Mouse (Mus musculus): ENCODE data around the gene Cp.

- no peak for TF ChIP-seq CTCF (IDR thresholded peaks at IDR 0.05; ENCODE audit: borderline replicate concordance, extremely low read depth, insufficient read depth, insufficient read length)
- no peak for TF ChIP-seq POLR2A (IDR thresholded peaks at IDR 0.05; ENCODE audit: borderline replicate concordance, extremely low read depth, insufficient read depth, insufficient read length, poor library complexity, severe bottlenecking)
Observed at GRCm38 (mm10) chr3:20036069-20036468, 79.2 kb downstream of the Cp start.

All from brain, embryonic 14.5 days (tissue).